Mouse (Mus musculus) frontal cortex, postnatal 10 days (tissue): ENCODE measurements at regions not wholly inside any gene's neighbourhood (a gene's known extent, or its start where the extent isn't known, plus 50 kb on each side); places are given as distances from the start of the nearest gene placed in this dataset.

ENCODE experiments used
- DNase-seq, 2 experiments: peaks; one replicate each; pipeline ENCODE4 v3.0.0; 2022; ENCODE audit warnings: low spot score in 2 of 2, mixed read lengths in 1 of 2

- no peak for DNase-seq
Observed at GRCm38 (mm10) chr1:45745136-45745535, 49.8 kb upstream of the Wdr75 start.
